9 mouse cellular contexts compared by ENCODE assay signal in the genomic region with DNA sequence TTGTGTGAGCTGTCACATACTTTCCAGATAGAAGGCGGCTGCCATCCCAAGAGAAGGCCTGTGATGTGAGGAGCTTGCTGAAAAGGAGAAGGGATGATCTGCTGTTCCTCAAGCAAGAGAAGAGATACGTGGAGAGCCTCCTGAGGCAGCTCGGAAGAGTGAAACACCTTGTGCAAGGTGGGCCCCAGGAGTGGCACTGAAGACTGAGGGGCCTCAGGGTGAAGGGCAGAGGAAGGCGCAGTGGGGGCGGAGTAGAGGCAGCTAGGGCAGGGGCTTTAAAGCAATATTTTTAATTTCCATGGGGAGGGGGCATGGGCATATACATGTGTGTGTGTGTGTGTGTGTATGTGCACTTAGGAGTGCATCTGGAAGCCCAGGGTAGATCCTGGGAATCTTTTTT. TPM values are rescaled to one million over a fixed set of nuclear protein-coding genes. Genes with fewer than 3 reads are reported as not detected.
DNase-seq lines count a peak whose midpoint lies in the region; ATAC-seq lines count a peak whose summit lies in the region.
"Had no signal": no experiment of that assay in that cellular context is flagged by ENCODE, and none has a peak within 500 bp of the region (broad histone marks: within the 10 kb centered on the region; RNA-seq: fewer than 3 reads in every experiment).

No protein-coding gene starts in this region.

- peak overlapping the region; percentile 1; the same call in 1 of the 2 replicates for H3K27ac ChIP-seq in heart, embryonic 15.5 days
- no peak overlapping the region for H3K27ac ChIP-seq in embryonic facial prominence, embryonic 13.5 days
- no peak overlapping the region for H3K27ac ChIP-seq in hindbrain, embryonic 16.5 days (ENCODE audit: low read depth, low read length)
- H3K27ac ChIP-seq in midbrain, embryonic 14.5 days (replicated peaks; ENCODE audit: low read depth, low read length): no peak overlapping the region

- H3K9me3 ChIP-seq in heart, embryonic 15.5 days (replicated peaks): no peaks in the 10 kb centered on the region
- H3K9me3 ChIP-seq in embryonic facial prominence, embryonic 13.5 days: no peaks in the 10 kb centered on the region
- no peaks in the 10 kb centered on the region for H3K9me3 ChIP-seq in hindbrain, embryonic 16.5 days (ENCODE audit: control insufficient read depth, low read length)
- H3K9me3 ChIP-seq in midbrain, embryonic 14.5 days (ENCODE audit: control insufficient read depth, low read length): no peaks in the 10 kb centered on the region

- WGBS in heart, embryonic 15.5 days: 64% methylated on average over 5 of the region's 5 CpGs
- 84% methylated on average over 5 of the region's 5 CpGs for WGBS in embryonic facial prominence, embryonic 13.5 days
- WGBS in hindbrain, embryonic 16.5 days: 84% methylated on average over 5 of the region's 5 CpGs
- WGBS in midbrain, embryonic 14.5 days: 88% methylated on average over 5 of the region's 5 CpGs

- H3K4me3 ChIP-seq in heart, embryonic 15.5 days: 0 out of 2 replicates have a peak overlapping the region, but pooled peaks have one; percentile 22
- H3K4me3 ChIP-seq in embryonic facial prominence, embryonic 13.5 days: peak overlapping the region; percentile 38; the same call in 1 of the 2 replicates
- peak overlapping the region; percentile 40 for H3K4me3 ChIP-seq in hindbrain, embryonic 16.5 days (ENCODE audit: low read length)
- H3K4me3 ChIP-seq in midbrain, embryonic 14.5 days (replicated peaks; ENCODE audit: low read depth, low read length): no peak overlapping the region

- no peak for DNase-seq in heart, postnatal 25 days (ENCODE audit: low spot score)
- DNase-seq in midbrain, embryonic 14.5 days: no peak
- DNase-seq in right cerebral cortex, postnatal 10 days (ENCODE audit: low spot score in 2 of 2): no peak
- no peak for DNase-seq in MN1 (ENCODE audit: low spot score)
- DNase-seq in adrenal gland, postnatal 36 days: no peak
- DNase-seq: cerebellum, adult 9-10 months had no signal

- no peak overlapping the region for H3K9ac ChIP-seq in heart, embryonic 15.5 days
- no peak overlapping the region for H3K9ac ChIP-seq in embryonic facial prominence, embryonic 13.5 days
- H3K9ac ChIP-seq in hindbrain, embryonic 16.5 days (ENCODE audit: low read depth, low read length): peak overlapping the region; percentile 30
- H3K9ac ChIP-seq in midbrain, embryonic 14.5 days (replicated peaks; ENCODE audit: low read length): 0 out of 2 replicates have a peak overlapping the region, but pooled peaks have one; percentile 21

- peaks cover 62% of the 10 kb centered on the region for H3K36me3 ChIP-seq in heart, embryonic 15.5 days
- no peaks in the 10 kb centered on the region for H3K36me3 ChIP-seq in embryonic facial prominence, embryonic 13.5 days
- H3K36me3 ChIP-seq in hindbrain, embryonic 16.5 days (ENCODE audit: control insufficient read depth, insufficient read depth, low read length): no peaks in the 10 kb centered on the region
- no peaks in the 10 kb centered on the region for H3K36me3 ChIP-seq in midbrain, embryonic 14.5 days (ENCODE audit: control insufficient read depth, insufficient read depth, low read length)

- no peak for ATAC-seq in heart, embryonic 15.5 days (replicated peaks; ENCODE audit: insufficient number of reproducible peaks, insufficient read depth, low FRiP score, low read depth)
- no peak for ATAC-seq in embryonic facial prominence, embryonic 13.5 days (ENCODE audit: insufficient number of reproducible peaks, insufficient read depth, low FRiP score, low TSS enrichment, low read depth)
- ATAC-seq in hindbrain, embryonic 16.5 days: no peak
- no peak for ATAC-seq in midbrain, embryonic 14.5 days (ENCODE audit: low FRiP score, low TSS enrichment)

- H3K27me3 ChIP-seq in heart, embryonic 15.5 days: no peaks in the 10 kb centered on the region
- no peaks in the 10 kb centered on the region for H3K27me3 ChIP-seq in embryonic facial prominence, embryonic 13.5 days
- H3K27me3 ChIP-seq in hindbrain, embryonic 16.5 days (replicated peaks; ENCODE audit: control insufficient read depth, insufficient read depth, low read length): no peaks in the 10 kb centered on the region
- no peaks in the 10 kb centered on the region for H3K27me3 ChIP-seq in midbrain, embryonic 14.5 days (ENCODE audit: control insufficient read depth, insufficient read depth, low read length)

- H3K4me2 ChIP-seq in heart, embryonic 15.5 days: peak overlapping the region; percentile 53
- peak overlapping the region; percentile 63 for H3K4me2 ChIP-seq in embryonic facial prominence, embryonic 13.5 days
- H3K4me2 ChIP-seq in hindbrain, embryonic 16.5 days (ENCODE audit: low read length): peak overlapping the region; percentile 76
- H3K4me2 ChIP-seq in midbrain, embryonic 14.5 days (ENCODE audit: low read length): peak overlapping the region; percentile 56

- intact Hi-C loops in heart, postnatal 25 days (cut with DNase I): no loop called here

- H3K4me1 ChIP-seq in heart, embryonic 15.5 days (replicated peaks): peaks cover 16% of the 10 kb centered on the region
- peaks cover 10% of the 10 kb centered on the region for H3K4me1 ChIP-seq in embryonic facial prominence, embryonic 13.5 days
- peaks cover 9% of the 10 kb centered on the region for H3K4me1 ChIP-seq in hindbrain, embryonic 16.5 days (ENCODE audit: control insufficient read depth, insufficient read depth, low read depth, low read length)
- H3K4me1 ChIP-seq in midbrain, embryonic 14.5 days (ENCODE audit: control insufficient read depth, insufficient read depth, low read length): peaks cover 8% of the 10 kb centered on the region

RNA-seq across cellular contexts. Expression of a gene that starts 35.1 kb away (rescaled TPM):
- 4.6 and 6.4 TPM in 2 replicates for polyA plus RNA-seq in heart, embryonic 15.5 days (2015; fragmentation: Nextera tagmentation; extraction: Ambion mirVana)
- total RNA-seq in heart, postnatal 25 days (2021): 10 to 100 TPM; 14.6 TPM
- 1.9 and 2.1 TPM in 2 replicates for polyA plus RNA-seq in embryonic facial prominence, embryonic 13.5 days (2015; fragmentation: Nextera tagmentation; extraction: Ambion mirVana)
- polyA plus RNA-seq in hindbrain, embryonic 16.5 days (2015; fragmentation: Nextera tagmentation; extraction: Ambion mirVana): 1.0 and 1.1 TPM in 2 replicates
- polyA plus RNA-seq in midbrain, embryonic 14.5 days (2014; fragmentation: Nextera tagmentation; extraction: Ambion mirVana): 0.72 and 3.2 TPM in 2 replicates
- 10 to 100 TPM; 37.3 to 40.3 TPM for total RNA-seq in adrenal gland, postnatal 36 days (2021)

Comparison
In these comparisons a context has a peak if more than half of its experiments do, and no peak if none do; other contexts are left out.
1. H3K9ac ChIP-seq: peak in hindbrain, embryonic 16.5 days (single experiment) and midbrain, embryonic 14.5 days (single experiment); none in heart, embryonic 15.5 days (single experiment) and embryonic facial prominence, embryonic 13.5 days (single experiment).
2. Peak in every context shown above with its lines, with median percentiles within 50 percentile points of each other: H3K4me2 ChIP-seq.